Mouse (Mus musculus) liver, embryonic 14.5 days (tissue): ENCODE measurements around the gene Olfr907.

Experiments
- CTCF ChIP-seq: IDR thresholded peaks from 2 replicates; pipeline ENCODE4 v1.5.1; 2016; ENCODE audit warnings: antibody characterized with exemption, low read depth, control low read depth
- EP300 ChIP-seq: IDR thresholded peaks from 2 replicates; pipeline ENCODE4 v1.6.1; 2016; ENCODE audit warnings: antibody characterized with exemption, low read depth

DNA sequence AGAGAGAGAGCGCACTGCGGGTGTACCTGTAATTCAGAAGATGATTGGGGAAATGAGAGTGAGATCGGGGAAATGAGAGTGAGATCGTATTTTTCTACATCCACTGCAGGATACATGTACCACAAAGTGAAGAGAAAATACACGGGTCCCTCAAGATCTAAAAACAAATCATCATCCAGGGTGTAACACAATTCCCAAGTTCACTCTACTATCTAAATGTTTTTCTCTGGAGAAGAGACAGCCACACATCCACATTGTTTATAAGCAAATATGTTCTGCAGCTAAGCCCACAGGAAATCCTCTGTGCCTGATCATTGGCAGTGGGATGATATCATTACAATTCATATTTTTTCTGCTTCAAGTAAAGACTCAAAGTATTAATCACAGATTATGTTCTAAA, 48.2 kb upstream of the Olfr907 start, which contains the start of gene Olfr902:
- no peak for TF ChIP-seq CTCF
- no peak for TF ChIP-seq EP300
